Mouse (Mus musculus) CD4-positive, CD25-positive, alpha-beta regulatory T cell, adult 4 months (primary cell): ENCODE results near the gene 6430628N08Rik. TPM values are rescaled to one million over a fixed set of nuclear protein-coding genes. Genes with fewer than 3 reads are reported as not detected.

Experiments
- ATAC-seq: one replicate; pipeline ENCODE4 v1.8.0; 2017
- polyA plus RNA-seq, 2 experiments: library from polyadenylated mRNA; unstranded; fragments of 100-300 nt; shearing (Covaris generic); gene quantifications; one replicate each; pipeline ENCODE4 v1.2.1; 2017

6430628N08Rik gene
- polyA plus RNA-seq, 2 experiments from 2014 or later: not detected

DNA sequence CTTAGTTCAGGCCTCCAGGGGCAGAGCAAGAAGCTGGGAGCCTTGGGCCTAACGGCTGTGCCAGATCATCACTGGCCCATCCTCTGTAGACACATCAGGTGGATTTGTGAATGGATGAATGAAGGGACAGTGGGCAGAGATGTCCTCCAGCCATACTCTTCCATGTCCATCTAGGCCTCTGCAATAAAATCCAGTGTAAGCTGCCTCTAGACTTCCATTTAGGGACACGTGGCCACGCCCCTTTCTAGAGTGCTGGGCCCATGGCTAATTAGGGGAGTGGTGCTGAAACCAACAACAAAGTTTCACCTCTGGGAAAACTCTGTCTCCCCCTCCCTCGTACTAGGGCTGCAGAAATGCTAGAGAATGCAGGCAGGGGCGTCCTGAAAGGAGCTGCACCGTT, 399 bp upstream of the 6430628N08Rik start:
- ATAC-seq: no peak

DNA sequence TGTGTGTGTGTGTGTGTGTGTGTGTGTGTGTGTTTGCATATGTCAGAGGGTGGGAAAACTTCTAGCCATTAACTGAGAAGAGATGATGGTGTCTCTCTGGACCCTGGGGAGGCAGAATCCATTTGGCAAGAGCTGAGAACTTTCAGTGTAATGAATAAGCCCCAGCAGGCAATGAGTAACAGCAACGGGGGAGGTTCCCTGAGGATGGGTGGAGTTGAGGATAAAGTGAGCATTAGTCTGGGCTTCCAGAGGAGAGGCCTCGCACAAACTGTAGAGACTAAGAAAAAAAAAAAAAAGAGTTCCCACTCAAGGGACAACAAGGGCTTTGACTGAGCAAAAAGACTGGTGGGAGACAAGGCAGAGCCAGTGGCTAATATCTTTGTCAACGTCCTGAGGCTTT, 3.8 kb downstream of the 6430628N08Rik start:
- no peak for ATAC-seq

DNA sequence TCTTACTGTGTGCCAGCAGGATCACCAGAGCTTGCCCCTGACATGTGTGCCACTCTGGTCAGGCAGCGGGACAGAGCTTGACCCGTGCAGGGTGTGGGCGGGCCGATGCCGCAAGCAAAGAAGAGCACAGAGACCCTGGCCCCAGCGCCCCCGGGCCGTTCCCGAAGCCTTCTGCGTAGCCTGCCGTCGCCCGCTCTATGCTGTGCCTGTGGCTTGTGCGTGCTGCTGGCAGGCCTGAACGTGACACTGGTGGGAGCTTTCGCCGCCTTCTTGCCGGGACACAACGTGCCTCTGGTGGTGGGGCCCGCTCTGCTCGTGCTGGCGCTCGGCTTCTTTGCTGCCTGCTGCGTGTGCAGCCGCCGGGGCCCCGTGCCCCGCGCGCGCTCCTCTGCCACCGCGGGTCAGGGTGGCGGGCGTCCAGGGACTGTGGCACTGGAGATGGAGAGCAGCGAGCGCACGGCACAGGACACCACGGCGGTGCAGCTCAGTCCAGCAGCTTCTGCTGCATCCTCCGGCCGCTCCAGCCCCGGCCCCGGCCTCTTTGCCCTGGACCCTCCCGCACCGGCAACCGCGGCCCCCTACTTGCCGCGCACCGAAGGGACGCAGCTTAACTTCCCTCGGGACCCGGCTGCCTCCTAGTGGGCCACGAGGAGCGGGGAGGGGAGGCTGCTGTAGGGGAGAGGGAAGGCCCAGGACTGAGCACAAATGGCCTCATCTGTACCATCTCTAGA, 7.6 kb downstream of the 6430628N08Rik start:
- ATAC-seq: no peak

DNA sequence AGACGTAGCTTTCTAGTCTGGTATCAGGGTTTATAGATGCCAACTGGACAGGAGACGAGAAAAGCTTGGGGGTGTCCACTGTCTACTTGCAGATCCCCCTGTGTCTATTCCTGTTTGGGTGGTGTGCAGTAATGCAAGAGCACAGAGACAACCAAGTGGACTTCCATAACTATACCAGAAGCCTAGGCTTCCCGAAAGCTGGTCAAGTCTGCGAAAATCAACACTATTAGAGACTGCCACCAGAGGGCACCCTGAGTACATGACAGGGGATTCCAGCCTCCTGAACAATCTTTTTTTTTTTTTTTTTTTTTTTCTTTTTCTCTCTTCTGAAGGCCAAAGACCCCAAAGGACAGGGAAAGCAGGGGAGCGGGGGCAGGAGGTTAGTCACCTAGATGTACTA, 12.4 kb downstream of the 6430628N08Rik start:
- peak; percentile 67 for ATAC-seq

DNA sequence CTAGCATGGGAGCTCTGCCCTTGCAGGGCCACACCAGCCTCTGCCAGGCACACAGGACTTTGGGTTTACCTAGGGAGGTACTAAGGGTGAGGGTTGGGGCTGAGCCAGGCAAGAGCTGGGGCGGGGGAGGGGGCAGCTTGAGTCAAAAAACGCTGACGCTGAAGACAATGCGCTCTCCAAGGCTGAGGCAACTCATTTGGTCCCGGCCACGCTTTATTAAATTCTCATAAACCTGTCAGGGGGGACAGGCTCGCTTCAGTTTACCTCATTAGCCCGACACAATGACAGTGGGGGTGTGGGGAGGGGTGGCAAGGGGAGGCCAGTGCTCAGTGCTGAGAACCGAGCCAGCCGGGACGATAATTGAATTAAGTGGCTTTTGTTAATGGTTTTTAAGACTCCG, 13.9 kb downstream of the 6430628N08Rik start:
- no peak for ATAC-seq

DNA sequence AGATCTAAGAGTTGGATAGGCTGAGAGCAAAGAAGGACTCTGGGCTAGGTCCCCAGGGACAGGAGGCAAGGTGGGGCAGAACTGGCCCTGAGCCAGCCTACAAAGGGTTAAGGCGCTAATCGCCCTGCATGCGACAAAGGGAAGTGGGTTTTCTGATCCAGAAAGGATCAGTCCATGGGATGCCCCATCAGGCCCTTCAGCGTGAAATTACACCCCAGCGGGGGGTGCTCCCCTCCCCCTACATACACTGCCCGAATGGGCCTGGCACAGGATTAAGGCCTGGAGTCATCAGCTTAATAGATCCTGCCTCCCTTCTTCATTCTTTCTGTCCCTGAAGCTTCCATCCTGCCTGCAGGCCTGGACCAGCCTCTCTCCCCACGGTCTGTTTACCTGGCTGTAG, 15.2 kb downstream of the 6430628N08Rik start:
- ATAC-seq: no peak

DNA sequence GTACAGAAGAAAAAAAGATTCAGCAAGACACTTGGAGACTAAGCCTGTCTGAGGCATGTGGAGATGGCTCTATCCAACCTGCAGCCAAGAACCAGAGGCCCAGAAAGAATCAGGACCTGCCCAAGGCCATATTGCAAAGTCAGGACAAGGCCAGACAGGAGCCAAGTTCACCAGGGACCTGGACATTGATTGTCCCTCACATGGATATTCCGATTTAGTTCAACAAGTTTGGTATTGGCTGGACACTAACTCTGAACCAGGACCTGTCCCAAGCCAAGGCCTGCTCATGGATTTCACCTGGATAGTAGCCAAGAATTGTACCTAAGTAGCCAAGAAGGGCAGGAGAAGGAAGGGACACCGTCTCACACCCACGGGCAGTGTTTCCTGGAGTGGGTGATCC, 16.3 kb downstream of the 6430628N08Rik start:
- ATAC-seq: no peak

DNA sequence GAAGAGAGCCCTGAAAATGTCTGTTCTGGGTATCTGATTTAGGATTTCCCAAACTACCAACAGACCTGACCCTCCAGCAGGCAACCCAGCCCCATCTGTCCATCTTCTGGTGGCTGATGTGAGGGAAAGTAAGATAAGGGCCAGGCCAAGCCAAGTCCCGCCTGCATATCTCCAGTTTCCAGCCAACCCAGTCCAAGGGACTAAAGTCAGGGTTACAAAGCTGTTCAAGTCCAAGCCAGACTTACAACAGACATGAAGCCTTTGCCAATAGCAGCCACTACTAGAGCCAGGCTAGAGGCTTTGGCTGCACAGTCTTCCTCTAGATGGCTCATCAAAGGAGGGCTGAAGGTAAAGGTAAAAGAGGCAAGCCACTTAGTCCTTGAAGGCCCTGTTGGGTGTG, 17.5 kb downstream of the 6430628N08Rik start:
- no peak for ATAC-seq

DNA sequence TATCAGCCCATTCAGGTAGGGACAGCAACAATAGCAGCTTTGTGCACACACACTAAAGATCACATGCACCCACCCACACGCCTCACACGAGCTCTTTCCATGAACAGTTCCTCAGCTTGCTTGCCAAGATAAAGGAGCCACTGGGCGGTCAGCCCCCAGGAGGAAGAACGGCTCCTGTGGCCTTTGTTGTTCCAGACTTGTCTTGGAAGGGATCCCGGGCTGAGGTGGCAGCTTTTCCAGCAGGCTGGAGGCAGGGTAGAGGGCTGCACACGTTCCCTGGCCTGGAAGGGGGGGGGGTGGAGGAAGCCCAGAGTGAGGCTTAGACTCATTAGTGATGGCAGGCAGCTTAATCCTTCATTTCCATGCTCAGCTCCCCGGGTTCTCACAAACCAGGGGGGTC, 18.2 kb downstream of the 6430628N08Rik start:
- no peak for ATAC-seq

DNA sequence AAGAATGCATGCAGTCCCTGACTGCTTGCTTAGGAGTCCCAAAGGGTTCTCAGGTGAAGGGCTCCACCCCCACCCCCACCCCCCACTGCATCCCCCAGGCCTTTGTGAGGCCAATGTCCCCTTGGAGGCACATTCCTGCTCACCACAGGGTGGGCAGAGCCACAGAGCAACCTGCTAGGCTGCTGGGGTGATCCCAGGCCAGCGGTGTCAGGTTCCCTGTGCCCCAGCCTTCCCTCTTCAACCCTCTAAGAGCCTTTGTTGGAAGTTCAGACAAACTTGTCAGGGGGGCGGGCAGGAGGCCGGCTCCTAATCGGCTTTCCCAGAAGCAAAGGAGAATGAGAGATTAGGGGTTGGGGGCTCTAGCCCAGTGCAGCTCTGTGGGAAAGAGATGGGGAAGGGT, 21.1 kb downstream of the 6430628N08Rik start:
- ATAC-seq: no peak

DNA sequence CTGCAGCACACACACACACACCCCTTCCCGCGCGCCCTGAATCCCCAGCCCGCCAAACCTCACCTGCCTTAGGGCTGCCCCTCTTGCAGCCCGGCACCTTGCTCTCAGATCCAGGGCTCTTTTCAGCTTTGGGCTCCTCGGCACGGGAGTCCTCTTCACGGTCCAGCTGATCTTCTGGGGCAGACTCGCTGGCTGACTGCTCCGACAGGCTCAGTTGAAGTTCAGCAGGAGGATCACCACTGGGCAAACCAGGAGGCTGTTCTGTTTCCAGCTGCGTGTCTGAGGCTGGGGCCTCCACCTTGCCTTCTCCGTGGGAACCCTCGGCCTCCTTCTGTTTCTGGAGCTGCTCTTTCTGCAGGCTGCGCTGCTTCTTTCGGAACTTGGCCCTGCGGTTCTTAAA, 29.4 kb downstream of the 6430628N08Rik start:
- ATAC-seq: no peak

DNA sequence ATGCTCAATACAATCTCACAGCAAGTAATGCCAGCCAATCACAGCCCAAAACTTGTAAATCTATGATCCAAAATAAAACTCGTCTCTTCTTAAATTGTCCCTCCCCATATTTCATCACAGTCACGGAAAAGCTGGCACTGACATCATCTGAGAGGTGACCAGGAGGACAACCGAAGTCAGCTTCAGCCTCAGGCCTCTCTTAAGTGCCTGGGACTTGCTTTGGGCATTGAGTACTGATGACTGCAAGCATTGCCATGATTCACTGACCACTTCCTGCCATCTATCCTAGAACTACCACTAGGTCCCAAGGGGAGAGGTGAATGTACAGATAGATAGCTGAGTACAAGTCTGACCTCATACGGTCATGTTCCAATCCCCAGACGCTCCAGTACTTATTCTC, 32.2 kb downstream of the 6430628N08Rik start:
- no peak for ATAC-seq

DNA sequence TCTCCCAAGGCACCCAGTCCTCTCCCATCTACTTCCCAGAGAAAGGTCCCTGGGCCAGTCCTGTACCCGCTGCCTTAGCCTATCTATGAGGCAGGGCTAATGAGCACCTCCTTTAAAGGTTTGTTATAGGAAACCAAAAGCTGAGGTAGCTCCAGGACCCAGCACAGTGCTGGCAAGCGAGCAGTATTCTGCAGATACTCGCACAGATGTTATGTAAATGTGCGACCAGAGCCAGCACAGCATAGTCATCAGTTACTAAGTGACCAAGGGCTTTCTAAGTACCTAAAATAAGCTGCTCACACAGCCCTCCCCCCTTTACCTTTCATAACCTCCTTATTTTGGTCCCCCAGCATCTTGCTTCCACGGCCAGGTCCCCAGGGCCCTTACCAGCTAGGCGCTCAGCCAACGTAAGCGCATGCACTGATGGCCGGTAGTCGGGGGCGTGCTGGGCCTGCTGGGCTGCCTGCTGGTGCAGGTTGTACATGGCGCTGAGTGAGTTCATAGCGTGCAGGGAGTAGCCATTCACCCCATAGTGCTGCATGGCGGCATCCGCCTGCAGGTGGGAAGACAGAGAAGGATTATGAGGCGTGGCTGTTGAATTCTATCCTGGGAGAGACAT, 32.9 kb downstream of the 6430628N08Rik start:
- ATAC-seq: no peak

DNA sequence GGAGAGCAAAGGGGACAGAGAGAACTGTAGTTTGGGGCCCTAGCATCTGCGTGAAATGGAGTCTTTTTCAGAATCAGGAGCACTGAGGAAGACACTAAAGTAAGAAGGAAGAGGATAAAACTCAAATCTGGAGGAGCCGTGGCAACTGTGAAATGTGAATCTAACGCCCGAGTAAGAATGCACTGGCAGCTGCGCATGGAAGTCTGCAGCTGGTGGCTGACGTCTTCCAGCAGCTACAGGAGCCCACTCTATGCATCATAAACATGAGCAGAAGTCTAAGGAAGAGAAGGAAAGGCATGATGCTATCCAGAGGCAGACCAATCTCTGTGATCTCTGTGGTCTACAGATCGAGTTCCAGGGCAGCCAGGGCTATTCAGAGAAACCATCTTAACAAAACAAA, 37.2 kb downstream of the 6430628N08Rik start:
- ATAC-seq: no peak

DNA sequence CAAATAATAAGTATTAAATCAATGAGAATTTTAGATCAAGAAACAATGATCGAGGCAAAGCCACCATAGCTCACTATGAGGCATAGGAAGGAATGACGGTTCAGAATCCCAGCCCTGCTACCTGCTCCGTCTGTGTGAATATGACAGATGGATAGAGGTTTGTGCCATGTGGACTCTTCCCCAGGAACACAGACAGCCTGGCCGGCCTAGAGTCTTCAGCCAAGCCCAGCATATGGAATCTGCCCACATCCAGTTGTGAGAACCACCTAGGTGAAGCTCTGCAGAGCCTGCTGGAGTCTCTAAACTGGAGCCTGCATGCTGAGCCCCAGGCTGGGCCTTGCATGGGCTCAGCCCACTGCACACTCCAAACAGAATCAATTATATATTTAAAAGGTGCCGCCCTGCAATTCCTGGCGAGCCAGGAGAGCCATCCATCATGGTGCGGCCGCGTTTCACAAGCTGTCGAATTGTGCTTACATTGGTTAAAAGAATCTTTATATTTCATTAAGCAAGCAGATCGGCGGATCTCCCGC, 41.2 kb downstream of the 6430628N08Rik start:
- ATAC-seq: no peak

DNA sequence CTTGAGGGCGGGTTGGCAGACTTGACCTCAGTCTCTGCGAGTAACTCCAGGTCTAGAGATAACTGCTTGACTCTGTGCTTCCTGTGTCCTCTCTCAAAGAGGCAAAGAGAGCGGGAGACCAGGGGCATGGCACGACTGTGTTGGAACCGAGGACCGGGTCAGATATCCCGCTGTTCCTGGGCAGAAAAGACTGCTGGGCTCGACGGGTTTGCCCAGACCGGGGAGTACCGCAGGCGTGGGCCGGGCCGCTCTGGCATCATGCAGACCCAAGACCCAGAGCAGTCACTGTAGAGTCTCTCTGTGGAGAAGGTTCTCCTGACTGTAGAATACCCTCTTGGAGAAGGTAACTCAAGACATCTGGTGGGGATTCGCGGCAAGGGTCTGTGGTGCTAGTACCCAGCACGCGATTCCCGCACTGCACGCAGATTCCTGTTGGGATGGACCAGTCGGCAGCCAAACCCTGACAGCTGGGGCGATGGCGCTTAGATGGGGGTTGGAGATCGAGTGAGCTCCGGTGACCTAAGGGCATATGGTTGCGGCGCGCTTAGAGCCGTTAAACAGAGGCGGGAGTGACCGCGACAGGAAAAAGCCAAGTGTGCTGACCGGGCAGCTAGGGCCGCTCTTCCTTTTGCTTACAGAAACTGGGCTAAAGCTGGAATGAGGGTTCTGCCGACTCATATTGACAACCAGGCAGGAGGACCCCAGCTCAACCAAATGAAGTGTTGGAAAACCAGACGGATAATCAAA, 45.5 kb downstream of the 6430628N08Rik start:
- no peak for ATAC-seq

DNA sequence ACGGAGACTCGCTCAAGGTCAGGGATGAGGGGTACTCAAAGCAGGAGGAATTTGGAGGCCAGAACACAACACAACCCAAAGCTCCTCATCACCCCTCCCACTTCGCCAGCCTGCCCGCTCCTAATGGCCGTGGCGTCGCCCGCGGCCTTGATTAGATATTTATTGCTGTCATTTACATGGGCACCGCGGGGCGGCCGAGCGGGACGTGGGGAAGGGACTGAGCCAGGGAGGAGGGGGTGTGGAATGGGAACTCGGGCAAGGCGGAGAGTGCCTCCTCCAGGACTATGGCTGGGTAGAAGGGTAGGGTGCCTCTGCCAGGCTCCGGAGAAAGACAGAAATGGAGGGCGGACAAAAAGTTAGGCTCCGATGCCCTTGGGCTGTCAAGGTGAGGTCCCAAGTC, 46.2 kb downstream of the 6430628N08Rik start:
- ATAC-seq: no peak

DNA sequence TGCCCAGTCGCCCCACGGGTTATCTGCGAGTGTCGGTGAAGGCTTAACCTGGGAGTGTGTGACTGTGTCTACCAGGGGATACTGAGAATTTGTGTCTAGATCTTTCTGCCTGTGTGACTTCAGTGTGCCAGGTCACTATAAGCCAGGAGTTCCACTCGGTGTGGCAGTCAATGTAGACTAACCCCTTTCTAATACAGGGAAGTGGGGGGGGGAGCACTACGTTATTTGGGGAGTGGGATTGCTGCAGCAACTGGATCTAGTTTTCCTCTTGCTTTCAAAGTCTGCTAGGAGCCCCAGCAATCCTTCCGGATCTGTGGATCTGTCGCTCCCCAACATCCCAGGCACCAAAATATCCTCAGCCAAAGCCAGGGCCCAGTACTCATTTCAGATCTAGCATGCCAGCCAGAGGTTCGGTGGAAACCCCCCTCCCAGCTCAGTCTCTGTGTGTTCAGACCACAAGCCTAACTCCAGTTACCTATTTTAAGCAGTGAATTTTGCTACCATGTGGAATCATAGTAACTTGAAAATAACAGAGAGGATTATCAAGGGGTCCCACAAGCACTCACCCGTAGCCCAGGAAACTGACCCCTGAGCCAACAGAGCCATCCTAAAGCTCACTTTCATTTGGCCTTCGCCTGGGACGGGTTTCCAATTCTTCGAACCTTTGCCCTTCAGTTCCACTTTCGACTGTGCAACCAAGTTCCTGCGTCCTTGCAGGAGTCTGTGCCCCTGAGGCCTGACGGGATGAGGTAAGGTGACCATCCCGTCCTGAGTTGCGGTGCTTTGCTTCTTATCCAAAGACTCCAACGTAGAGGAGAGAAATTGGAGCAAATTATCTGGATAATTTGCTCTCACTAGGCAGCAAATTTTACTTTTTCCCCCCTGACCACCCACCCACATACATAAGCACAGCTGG, 46.9 kb downstream of the 6430628N08Rik start:
- no peak for ATAC-seq

DNA sequence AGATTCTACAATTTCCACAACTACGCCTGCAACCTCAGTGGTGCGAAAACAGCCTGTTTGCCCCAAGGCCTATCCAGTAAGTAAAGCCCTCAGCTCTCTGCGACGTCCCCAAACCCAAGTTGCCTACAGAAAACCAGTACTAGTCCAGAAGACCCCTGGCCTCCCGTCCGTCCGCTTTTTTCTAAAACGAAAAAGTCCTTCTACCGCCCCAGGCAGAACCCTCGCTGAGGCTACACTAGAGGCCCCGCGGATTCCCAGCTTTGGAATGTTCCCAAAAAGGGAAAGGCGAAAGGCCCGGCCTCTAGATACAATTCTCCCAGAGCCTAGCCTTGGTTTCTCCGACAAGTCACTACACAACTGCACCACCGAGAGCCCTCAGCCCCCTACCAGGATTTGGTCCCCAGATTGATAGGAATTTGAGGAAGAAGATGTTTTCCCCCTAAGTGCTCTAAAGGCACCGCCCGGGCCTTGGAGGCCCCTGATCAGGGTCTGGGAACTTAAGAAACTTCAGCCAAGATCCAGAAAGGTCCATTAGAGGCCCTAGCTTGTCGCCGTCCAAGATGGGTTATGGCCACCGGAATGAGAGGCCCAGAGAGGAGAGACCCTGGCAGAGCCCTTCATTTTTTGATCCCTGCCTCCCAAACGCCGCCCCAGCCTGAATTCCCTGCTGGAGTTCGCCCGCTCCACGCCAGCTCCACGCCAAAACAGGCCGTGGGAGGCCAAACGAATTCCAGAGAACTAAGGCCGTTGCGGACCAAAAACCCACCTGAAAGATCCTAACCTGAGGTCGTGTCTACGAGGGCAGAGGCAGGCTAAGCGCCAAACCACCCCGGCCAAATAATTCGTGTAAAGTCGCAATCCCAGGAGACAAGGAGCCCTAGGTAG, 48.1 kb downstream of the 6430628N08Rik start:
- no peak for ATAC-seq

DNA sequence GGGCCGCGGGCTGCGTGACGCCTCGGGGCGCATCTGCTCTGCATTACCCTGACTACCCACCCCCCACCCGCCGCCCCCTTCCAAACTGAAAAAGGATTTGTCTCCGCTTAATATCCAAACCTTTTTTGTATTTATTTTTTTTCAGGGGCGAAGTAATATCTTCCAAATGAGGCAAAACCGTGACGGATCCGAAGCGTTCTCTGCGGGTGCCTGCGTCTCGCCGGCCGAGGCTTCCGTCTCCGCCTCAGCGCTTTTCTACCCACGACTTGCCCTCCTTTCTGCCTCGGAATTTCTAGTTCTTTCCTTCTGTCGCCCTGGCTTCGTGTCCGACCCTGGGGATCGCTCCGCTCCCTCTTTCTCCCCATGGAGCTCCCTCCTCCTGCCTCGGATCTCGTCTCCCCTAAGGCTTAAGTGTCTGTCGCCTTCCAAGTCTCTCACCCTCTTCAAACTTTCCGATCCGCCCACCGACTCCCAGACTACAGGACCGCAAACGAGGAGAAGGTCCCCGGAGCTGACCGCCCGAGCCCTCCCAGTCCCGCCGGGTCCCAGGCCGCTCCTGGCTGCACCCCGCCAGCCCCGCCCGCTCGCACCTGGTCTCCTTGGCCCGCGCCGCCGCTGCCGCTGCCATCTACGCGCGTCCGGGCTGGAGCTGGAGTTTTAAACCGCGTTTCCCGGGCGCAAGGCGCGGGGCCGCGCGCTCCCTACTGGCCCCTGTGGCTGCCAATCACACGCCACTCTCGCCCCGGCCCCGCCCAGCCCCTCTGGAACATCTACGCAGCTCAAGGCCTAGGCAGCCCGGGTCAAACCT, 49.0 kb downstream of the 6430628N08Rik start, which contains the start of gene Dmbx1:
Gene Dmbx1, minus strand, starts transcription at position 632 of the 808 bp plus-strand sequence.
- no peak for ATAC-seq
